Mouse (Mus musculus) hindbrain, embryonic 14.5 days (tissue): ENCODE results near the gene Rplp2. TPM values are rescaled to one million over a fixed set of nuclear protein-coding genes. Genes with fewer than 3 reads are reported as not detected.

ENCODE experiments used
- ATAC-seq: fragments of 200-750 bp; cut with Nextera tagmentation; 2 replicates; pipeline ENCODE4 v1.8.0; 2017; ENCODE audit warnings: moderate number of reproducible peaks, mild to moderate bottlenecking, moderate TSS enrichment, moderate library complexity; ENCODE audit not compliant: low FRiP score
- DNase-seq: peaks from one replicate; pipeline ENCODE4 v3.0.0-alpha.2; 2015; ENCODE audit warnings: low spot score
- H3K27ac ChIP-seq: fragments of 300-500 bp; sonication (generic); 2 replicates; pipeline ENCODE4 v1.5.1; 2014; ENCODE audit warnings: mild to moderate bottlenecking, moderate library complexity
- H3K27me3 ChIP-seq: fragments of 300-500 bp; sonication (generic); 2 replicates; pipeline ENCODE4 v1.6.1; 2014; ENCODE audit warnings: mild to moderate bottlenecking, low read length, mixed read lengths; ENCODE audit not compliant: control insufficient read depth, insufficient read depth
- H3K36me3 ChIP-seq: fragments of 300-500 bp; sonication (generic); replicated peaks from 2 replicates; pipeline ENCODE4 v1.6.1; 2014; ENCODE audit not compliant: control insufficient read depth, insufficient read depth
- H3K4me1 ChIP-seq: fragments of 300-500 bp; sonication (generic); replicated peaks from 2 replicates; pipeline ENCODE4 v1.6.1; 2014; ENCODE audit warnings: antibody characterized with exemption, low read length, mixed read lengths; ENCODE audit not compliant: control insufficient read depth, insufficient read depth
- H3K4me2 ChIP-seq: fragments of 300-500 bp; sonication (generic); replicated peaks from 2 replicates; pipeline ENCODE4 v1.6.1; 2014; ENCODE audit warnings: mild to moderate bottlenecking, moderate library complexity
- H3K4me3 ChIP-seq: fragments of 300-500 bp; sonication (generic); replicated peaks from 2 replicates; pipeline ENCODE4 v1.5.1; 2014; ENCODE audit warnings: mild to moderate bottlenecking, low read length
- H3K9ac ChIP-seq: fragments of 300-500 bp; sonication (generic); 2 replicates; pipeline ENCODE4 v1.6.1; 2014
- H3K9me3 ChIP-seq: fragments of 300-500 bp; sonication (generic); 2 replicates; pipeline ENCODE4 v1.6.1; 2016; ENCODE audit warnings: low read length; ENCODE audit not compliant: control insufficient read depth
- WGBS: fragments of 180-500 bp; shearing (Covaris S2); extraction: QIAGEN DNeasy Blood & Tissue Kit; methylation state at CpG from one replicate; pipeline ENCODE4 v1.1.7; 2014; 5-methylcytosine and 5-hydroxymethylcytosine counted together
- polyA plus RNA-seq: library from polyadenylated mRNA; unstranded; fragments of >200 nt; fragmentation: Nextera tagmentation; extraction: Ambion mirVana; gene quantifications from 2 replicates; pipeline ENCODE4 v1.2.1, GENCODE M21; 2014

Rplp2 gene
- polyA plus RNA-seq, 1 experiment from 2014 or later: 782 TPM

GRCm38 (mm10) chr7:141469352-141469751 is 22.2 kb downstream of the Rplp2 start:
- Histone ChIP-seq H3K27me3 (peaks cover 26% of the 10 kb centered on the region), H3K4me2 (peak overlapping the region; percentile 71), H3K4me1 (peaks cover 40% of the 10 kb centered on the region), H3K9me3 (no peaks in the 10 kb centered on the region), H3K4me3 (peak overlapping the region; percentile 35), H3K36me3 (peaks cover 31% of the 10 kb centered on the region), H3K9ac (peak overlapping the region; percentile 74), H3K27ac (peak overlapping the region; percentile 89)
- WGBS: 68% methylated on average over 6 of the region's 6 CpGs
- ATAC-seq: no peak
- DNase-seq: no peak

DNA sequence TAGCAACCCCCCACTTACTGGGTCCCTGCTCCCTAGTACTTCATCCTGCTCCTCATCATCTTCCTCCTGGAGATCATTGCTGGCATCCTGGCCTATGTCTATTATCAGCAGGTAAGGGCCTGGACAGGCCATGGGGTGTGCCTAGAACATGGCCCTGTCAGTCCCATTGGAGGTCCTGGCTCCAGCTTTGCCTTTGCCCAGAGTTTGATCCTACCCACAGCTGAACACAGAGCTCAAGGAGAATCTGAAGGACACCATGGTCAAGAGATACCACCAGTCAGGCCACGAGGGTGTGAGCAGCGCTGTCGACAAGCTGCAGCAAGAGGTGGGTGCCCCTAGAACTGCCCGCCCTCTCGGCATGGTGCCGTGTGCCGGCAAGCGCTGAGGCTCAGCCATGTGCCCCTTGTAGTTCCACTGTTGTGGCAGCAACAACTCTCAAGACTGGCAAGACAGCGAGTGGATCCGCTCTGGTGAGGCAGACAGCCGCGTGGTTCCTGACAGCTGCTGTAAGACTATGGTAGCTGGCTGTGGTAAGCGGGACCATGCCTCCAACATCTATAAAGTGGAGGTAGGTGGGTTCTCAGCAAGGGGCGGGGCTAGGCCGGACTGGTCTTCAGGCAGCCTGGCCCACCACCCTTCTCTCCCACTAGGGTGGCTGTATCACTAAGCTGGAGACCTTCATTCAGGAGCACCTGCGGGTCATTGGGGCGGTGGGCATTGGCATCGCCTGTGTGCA is 22.9 kb downstream of the Rplp2 start:
- peaks cover 40% of the 10 kb centered on the region for H3K4me1 ChIP-seq
- H3K27ac ChIP-seq: no peak overlapping the region
- ATAC-seq (no peak), DNase-seq (no peak)
- 95% methylated on average over 18 of the region's 18 CpGs for WGBS
- H3K4me2 ChIP-seq: peak overlapping the region; percentile 71
- H3K9me3 ChIP-seq: no peaks in the 10 kb centered on the region
- H3K36me3 ChIP-seq: peaks cover 31% of the 10 kb centered on the region
- no peak overlapping the region for H3K4me3 ChIP-seq
- peak overlapping the region; percentile 74 for H3K9ac ChIP-seq
- H3K27me3 ChIP-seq: peaks cover 19% of the 10 kb centered on the region

GRCm38 (mm10) chr7:141470637-141470944 is 23.4 kb downstream of the Rplp2 start:
- peaks cover 41% of the 10 kb centered on the region for H3K4me1 ChIP-seq
- ATAC-seq: no peak
- WGBS: 94% methylated on average over 10 of the region's 10 CpGs

DNA sequence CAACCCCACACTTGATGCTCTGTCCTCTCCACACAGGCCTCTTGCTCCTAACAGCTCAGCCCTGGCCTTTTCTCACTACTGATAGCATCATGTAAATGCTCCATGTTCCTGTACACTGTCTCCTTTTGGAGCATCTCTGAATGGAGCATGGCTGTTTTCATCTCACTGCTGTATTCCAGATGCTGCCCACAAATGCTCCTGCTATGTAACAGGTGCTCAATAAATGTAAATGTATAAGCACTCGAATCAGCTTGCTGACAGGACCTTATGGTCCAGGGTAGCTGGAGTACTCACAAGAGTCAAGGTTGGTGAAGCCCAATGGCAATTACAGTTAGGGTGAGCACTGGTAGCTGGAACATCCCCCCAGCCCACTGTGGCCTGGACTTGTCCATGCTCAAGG is 24.1 kb downstream of the Rplp2 start:
- Histone ChIP-seq H3K27ac (no peak overlapping the region), H3K9ac (no peak overlapping the region), H3K36me3 (peaks cover 31% of the 10 kb centered on the region), H3K4me2 (no peak overlapping the region), H3K4me3 (no peak overlapping the region), H3K4me1 (peaks cover 48% of the 10 kb centered on the region), H3K27me3 (peaks cover 14% of the 10 kb centered on the region; the same call in 1 of the 2 replicates), H3K9me3 (no peaks in the 10 kb centered on the region)
- ATAC-seq (no peak), DNase-seq (no peak)
- 86% methylated on average over 1 of the region's 1 CpGs for WGBS

More at GRCm38 (mm10) chr7:141470637-141470944, 23.4 kb downstream of the Rplp2 start:
- Histone ChIP-seq H3K36me3 (peaks cover 31% of the 10 kb centered on the region), H3K27ac (no peak overlapping the region), H3K9me3 (no peaks in the 10 kb centered on the region), H3K9ac (no peak overlapping the region), H3K27me3 (peaks cover 14% of the 10 kb centered on the region), H3K4me2 (no peak overlapping the region), H3K4me3 (no peak overlapping the region)
- DNase-seq: no peak

DNA sequence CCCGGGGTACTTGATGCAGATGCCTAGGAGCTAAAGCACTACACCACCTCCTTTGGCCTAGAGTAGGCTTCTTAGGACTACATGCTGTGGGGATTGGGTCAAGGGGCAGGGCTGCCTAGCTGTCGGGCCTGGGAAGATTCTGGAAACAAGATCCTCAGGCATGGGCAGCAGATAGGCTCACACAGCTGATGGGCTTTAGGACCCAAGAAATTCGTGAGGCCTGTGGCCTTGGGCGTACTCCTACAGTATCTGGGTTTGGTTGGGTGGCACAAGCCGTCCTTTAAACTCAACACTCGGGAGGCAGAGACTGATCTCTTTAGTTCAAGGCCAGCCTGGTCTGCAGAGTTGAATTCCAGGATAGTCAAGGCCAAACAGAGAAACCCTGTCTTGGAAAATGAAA is 25.1 kb downstream of the Rplp2 start:
- ATAC-seq (no peak), DNase-seq (no peak)
- Histone ChIP-seq H3K27ac (no peak overlapping the region), H3K4me1 (peaks cover 43% of the 10 kb centered on the region), H3K27me3 (0 out of 2 replicates have a peak, but pooled peaks cover 7% of the 10 kb centered on the region), H3K36me3 (peaks cover 31% of the 10 kb centered on the region), H3K9ac (no peak overlapping the region), H3K4me2 (no peak overlapping the region), H3K9me3 (no peaks in the 10 kb centered on the region), H3K4me3 (no peak overlapping the region)
- WGBS: 82% methylated on average over 6 of the region's 6 CpGs

DNA sequence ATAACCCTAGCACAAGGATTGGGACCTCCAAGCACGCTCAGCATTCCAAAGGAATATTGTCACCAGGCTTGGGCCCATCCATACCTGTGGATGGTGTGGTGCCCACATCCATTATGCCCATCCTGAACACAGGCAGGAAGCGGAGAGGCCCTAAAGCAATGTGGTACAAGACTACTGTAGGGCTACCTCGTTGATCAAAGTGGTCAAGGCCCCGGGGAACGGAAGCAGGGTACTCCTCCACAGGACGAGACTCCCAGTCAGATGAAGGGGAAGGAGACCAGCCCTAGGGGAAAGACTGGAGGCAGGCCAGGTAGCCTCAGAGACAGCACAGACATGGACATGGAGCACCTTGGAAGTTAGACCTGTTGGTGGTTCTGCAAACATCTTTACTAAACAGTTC is 25.6 kb downstream of the Rplp2 start:
- peaks cover 43% of the 10 kb centered on the region for H3K4me1 ChIP-seq
- no peak for DNase-seq
- no peaks in the 10 kb centered on the region for H3K9me3 ChIP-seq
- no peak overlapping the region for H3K4me3 ChIP-seq
- H3K36me3 ChIP-seq: peaks cover 31% of the 10 kb centered on the region
- 0 out of 2 replicates have a peak, but pooled peaks cover 7% of the 10 kb centered on the region for H3K27me3 ChIP-seq
- no peak overlapping the region for H3K9ac ChIP-seq
- no peak overlapping the region for H3K27ac ChIP-seq
- ATAC-seq: no peak
- H3K4me2 ChIP-seq: no peak overlapping the region
- 90% methylated on average over 6 of the region's 6 CpGs for WGBS

GRCm38 (mm10) chr7:141474160-141474559 is 27.0 kb downstream of the Rplp2 start:
- Histone ChIP-seq H3K9me3 (no peaks in the 10 kb centered on the region), H3K4me3 (peak overlapping the region; percentile 69), H3K27me3 (0 out of 2 replicates have a peak, but pooled peaks cover 7% of the 10 kb centered on the region), H3K9ac (peak overlapping the region; percentile 94), H3K27ac (no peak overlapping the region), H3K4me1 (peaks cover 30% of the 10 kb centered on the region), H3K36me3 (peaks cover 31% of the 10 kb centered on the region), H3K4me2 (peak overlapping the region; percentile 63)
- DNase-seq (no peak), ATAC-seq (no peak)
- 12% methylated on average over 5 of the region's 5 CpGs for WGBS

DNA sequence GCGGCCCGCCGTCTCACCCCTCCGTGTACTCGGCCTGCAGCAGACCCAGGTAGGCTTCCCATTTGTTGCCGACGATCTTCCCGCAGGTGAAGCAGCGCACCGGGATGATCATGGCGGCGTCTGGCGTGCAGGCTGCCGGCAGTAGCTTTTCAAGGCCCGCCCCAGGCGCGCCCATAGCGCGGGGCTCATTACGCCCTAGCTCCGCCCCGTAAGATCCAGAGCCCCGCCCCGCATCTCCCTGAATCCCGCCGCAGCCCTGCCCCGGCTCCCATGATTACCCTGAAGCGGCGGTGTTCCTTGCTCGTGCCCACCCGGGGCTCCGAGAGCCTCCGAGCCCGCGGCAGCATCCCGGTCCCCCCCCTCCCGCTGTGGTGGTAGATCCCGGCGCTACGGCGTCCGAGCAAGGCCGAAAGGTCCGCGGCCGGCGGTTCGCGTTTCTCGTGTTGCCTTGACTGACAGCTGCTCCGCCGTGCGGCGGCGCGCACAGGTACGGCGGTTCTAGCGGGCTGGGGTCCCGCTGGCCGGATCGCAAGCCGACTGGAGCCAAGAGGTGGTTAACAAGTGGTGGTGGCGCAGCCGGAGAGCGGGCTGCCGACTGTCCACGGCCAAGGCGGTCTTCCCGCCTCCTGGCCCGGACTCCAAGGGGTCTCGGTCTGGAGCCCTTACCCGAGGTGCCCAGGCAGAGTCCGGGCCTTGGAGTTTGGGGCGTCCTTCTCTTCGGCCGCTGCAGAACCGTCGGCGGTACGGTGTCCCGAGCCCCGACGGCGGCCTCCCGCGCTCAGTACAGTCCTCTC is 28.0 kb downstream of the Rplp2 start, which contains the start of the genes Polr2l and Tspan4:
Gene Polr2l (minus strand): TSS at position 122 of the 794 bp plus-strand sequence.
Gene Tspan4 (plus strand): TSS at position 230 of the 794 bp plus-strand sequence.
- Histone ChIP-seq H3K9ac (peak within 1 kb of the TSS; percentile 94), H3K9me3 (no peaks in the 10 kb centered on the region), H3K27me3 (0 out of 2 replicates have a peak, but pooled peaks cover 7% of the 10 kb centered on the region), H3K4me1 (peaks cover 20% of the 10 kb centered on the region), H3K4me2 (peak within 1 kb of the TSS; percentile 63), H3K4me3 (peak within 1 kb of the TSS; percentile 69), H3K36me3 (peaks cover 26% of the 10 kb centered on the region), H3K27ac (peak within 1 kb of the TSS; percentile 93)
- ATAC-seq (peak; percentile 82), DNase-seq (peak; percentile 82)
- WGBS: under 1% methylated on average over 87 of the region's 87 CpGs

DNA sequence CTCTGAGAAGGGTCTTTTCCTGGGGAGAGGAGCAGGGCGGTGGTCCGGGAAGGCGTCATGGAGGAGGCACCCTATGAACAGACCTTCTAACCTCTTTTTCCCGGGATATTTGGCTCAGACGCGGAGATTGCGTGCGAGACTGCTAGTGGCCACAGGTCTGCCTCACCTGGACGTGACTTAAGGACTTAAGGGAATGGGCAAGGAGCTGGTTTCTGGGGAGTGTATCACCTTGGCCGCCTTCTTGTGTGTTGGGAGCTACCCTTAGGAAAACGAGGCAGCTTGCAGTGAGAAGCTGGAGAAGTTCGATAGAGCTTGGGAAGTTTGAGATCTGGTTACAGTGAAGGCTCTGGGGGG is 28.6 kb downstream of the Rplp2 start:
- H3K36me3 ChIP-seq: peaks cover 20% of the 10 kb centered on the region
- DNase-seq: no peak
- 0 out of 2 replicates have a peak, but pooled peaks cover 7% of the 10 kb centered on the region for H3K27me3 ChIP-seq
- peak overlapping the region; percentile 69 for H3K4me3 ChIP-seq
- no peaks in the 10 kb centered on the region for H3K9me3 ChIP-seq
- no peak for ATAC-seq
- H3K4me2 ChIP-seq: peak overlapping the region; percentile 63
- peak overlapping the region; percentile 47; the same call in 1 of the 2 replicates for H3K27ac ChIP-seq
- peaks cover 20% of the 10 kb centered on the region for H3K4me1 ChIP-seq
- 2% methylated on average over 12 of the region's 12 CpGs for WGBS
- H3K9ac ChIP-seq: peak overlapping the region; percentile 94
